Mouse (Mus musculus) intestine, embryonic 14.5 days (tissue): ENCODE results near the gene Pfkfb2. TPM values are rescaled to one million over a fixed set of nuclear protein-coding genes. Genes with fewer than 3 reads are reported as not detected.
"Not testable (repeated sequence)": the region's sequence is repeated elsewhere in the genome, so short reads cannot be mapped to it uniquely, and the experiment has no call there.

Experiments used
- ATAC-seq: fragments of 200-750 bp; cut with Nextera tagmentation; replicated peaks from 2 replicates; pipeline ENCODE4 v1.8.0; 2017; ENCODE audit warnings: low read depth, moderate number of reproducible peaks, moderate TSS enrichment, moderate library complexity; ENCODE audit not compliant: low FRiP score, low TSS enrichment
- DNase-seq: peaks from one replicate; pipeline ENCODE4 v3.0.0-alpha.2; 2018; ENCODE audit warnings: low spot score
- H3K27ac ChIP-seq: fragments of 300-500 bp; sonication (generic); 2 replicates; pipeline ENCODE4 v1.5.1; 2014; ENCODE audit warnings: low read depth, mild to moderate bottlenecking, control low read depth
- H3K27me3 ChIP-seq: fragments of 300-500 bp; sonication (generic); replicated peaks from 2 replicates; pipeline ENCODE4 v1.6.1; 2014; ENCODE audit warnings: low read length, control low read depth; ENCODE audit not compliant: control insufficient read depth, insufficient read depth
- H3K36me3 ChIP-seq: fragments of 300-500 bp; sonication (generic); 2 replicates; pipeline ENCODE4 v1.6.1; 2014; ENCODE audit warnings: low read length, control low read depth; ENCODE audit not compliant: control insufficient read depth, insufficient read depth
- H3K4me1 ChIP-seq: fragments of 300-500 bp; sonication (generic); replicated peaks from 2 replicates; pipeline ENCODE4 v1.6.1; 2014; ENCODE audit warnings: low read length, control low read depth, mixed read lengths; ENCODE audit not compliant: control insufficient read depth, insufficient read depth
- H3K4me2 ChIP-seq: fragments of 300-500 bp; sonication (generic); 2 replicates; pipeline ENCODE4 v1.6.1; 2014; ENCODE audit warnings: low read length
- H3K4me3 ChIP-seq: fragments of 300-500 bp; sonication (generic); 2 replicates; pipeline ENCODE4 v1.5.1; 2014; ENCODE audit warnings: low read depth, low read length, control low read depth, mixed read lengths
- H3K9ac ChIP-seq: fragments of 300-500 bp; sonication (generic); 2 replicates; pipeline ENCODE4 v1.6.1; 2014; ENCODE audit warnings: mild to moderate bottlenecking, low read length
- H3K9me3 ChIP-seq: fragments of 300-500 bp; sonication (generic); 2 replicates; pipeline ENCODE4 v1.6.1; 2016; ENCODE audit warnings: low read length, control low read depth; ENCODE audit not compliant: control insufficient read depth
- WGBS: fragments of 180-500 bp; shearing (Covaris S2); extraction: QIAGEN DNeasy Blood & Tissue Kit; methylation state at CpG from one replicate; pipeline ENCODE4 v1.1.7; 2014; 5-methylcytosine and 5-hydroxymethylcytosine counted together
- polyA plus RNA-seq: library from polyadenylated mRNA; unstranded; fragments of >200 nt; fragmentation: Nextera tagmentation; extraction: Ambion mirVana; gene quantifications from 2 replicates; pipeline ENCODE4 v1.2.1, GENCODE M21; 2014

The Pfkfb2 gene
- polyA plus RNA-seq, 1 experiment from 2014 or later, result 9.8 TPM

DNA sequence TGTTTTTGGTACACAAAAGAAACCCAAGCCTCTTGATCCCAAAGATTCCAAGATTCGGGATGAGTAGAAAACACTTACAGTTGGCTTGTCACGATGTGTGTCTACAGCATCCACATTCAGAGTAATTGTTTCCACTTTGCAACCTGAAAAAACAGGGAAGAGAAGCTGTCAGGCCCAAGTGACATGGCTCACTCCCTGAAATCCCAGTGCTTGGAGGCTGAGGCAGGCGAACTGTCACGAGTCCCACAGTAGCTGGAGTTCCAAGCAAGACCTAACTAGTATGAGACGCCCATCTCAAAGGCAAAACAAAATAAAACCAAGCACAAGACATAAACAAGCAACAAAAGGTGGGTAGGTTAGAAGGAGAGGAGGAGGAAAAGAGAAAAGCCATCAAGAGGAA lies 30.5 kb downstream of the Pfkfb2 start:
- H3K9me3 ChIP-seq, result no peaks in the 10 kb centered on the region
- peaks cover 63% of the 10 kb centered on the region for H3K36me3 ChIP-seq
- 89% methylated on average over 5 of the region's 5 CpGs for WGBS
- no peaks in the 10 kb centered on the region for H3K27me3 ChIP-seq
- H3K9ac ChIP-seq, result no peak overlapping the region
- no peak for ATAC-seq
- no peak overlapping the region for H3K27ac ChIP-seq
- H3K4me1 ChIP-seq, result no peaks in the 10 kb centered on the region
- no peak overlapping the region for H3K4me3 ChIP-seq
- H3K4me2 ChIP-seq, result no peak overlapping the region
- no peak for DNase-seq

- no peaks in the 10 kb centered on the region for H3K9me3 ChIP-seq
- H3K4me1 ChIP-seq, result no peaks in the 10 kb centered on the region
- ATAC-seq (no peak), DNase-seq (no peak)
- no peak overlapping the region for H3K27ac ChIP-seq
- no peak overlapping the region for H3K4me2 ChIP-seq
- 52% methylated on average over 1 of the region's 1 CpGs for WGBS
- H3K4me3 ChIP-seq, result no peak overlapping the region
- no peaks in the 10 kb centered on the region for H3K36me3 ChIP-seq
- no peaks in the 10 kb centered on the region for H3K27me3 ChIP-seq
- H3K9ac ChIP-seq, result no peak overlapping the region
Observed at GRCm38 (mm10) chr1:130683905-130684304, 45.1 kb downstream of the Pfkfb2 start.

- Histone ChIP-seq H3K4me2 (no peak overlapping the region), H3K4me1 (no peaks in the 10 kb centered on the region), H3K27ac (peak overlapping the region; percentile 18; the same call in 1 of the 2 replicates), H3K9me3 (no peaks in the 10 kb centered on the region), H3K9ac (no peak overlapping the region), H3K27me3 (no peaks in the 10 kb centered on the region), H3K4me3 (no peak overlapping the region), H3K36me3 (no peaks in the 10 kb centered on the region)
- peak; percentile 75 for ATAC-seq
- WGBS, result 57% methylated on average over 6 of the region's 6 CpGs
- DNase-seq, result peak; percentile 55
Observed at GRCm38 (mm10) chr1:130681656-130682413, 47.2 kb downstream of the Pfkfb2 start.

DNA sequence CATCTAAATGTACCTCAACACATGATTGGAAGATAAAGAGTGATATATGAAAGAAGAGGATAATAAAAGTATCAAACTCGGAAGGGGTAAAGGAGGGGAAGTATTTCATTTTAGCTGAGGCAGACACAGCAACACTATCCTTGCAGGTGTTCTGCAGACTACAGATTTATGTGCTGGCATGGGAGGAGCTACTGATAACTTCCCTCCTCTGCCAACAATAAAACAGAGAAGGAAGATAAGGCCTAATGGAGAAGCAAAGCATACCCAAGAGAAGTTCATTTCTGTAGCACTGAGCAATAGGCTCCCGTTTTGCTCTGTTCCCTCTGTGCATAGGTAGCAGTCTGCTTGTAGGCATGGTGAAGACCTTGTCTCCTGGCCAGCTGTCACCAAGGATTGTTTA lies 48.0 kb downstream of the Pfkfb2 start:
- Histone ChIP-seq H3K4me1 (no peaks in the 10 kb centered on the region), H3K27ac (no peak overlapping the region; the same call in 1 of the 2 replicates), H3K36me3 (no peaks in the 10 kb centered on the region), H3K4me2 (no peak overlapping the region), H3K27me3 (no peaks in the 10 kb centered on the region), H3K9ac (no peak overlapping the region), H3K4me3 (no peak overlapping the region), H3K9me3 (no peaks in the 10 kb centered on the region)
- no peak for DNase-seq
- ATAC-seq, result peak; percentile 75
- 40% methylated on average over 2 of the region's 2 CpGs for WGBS

DNA sequence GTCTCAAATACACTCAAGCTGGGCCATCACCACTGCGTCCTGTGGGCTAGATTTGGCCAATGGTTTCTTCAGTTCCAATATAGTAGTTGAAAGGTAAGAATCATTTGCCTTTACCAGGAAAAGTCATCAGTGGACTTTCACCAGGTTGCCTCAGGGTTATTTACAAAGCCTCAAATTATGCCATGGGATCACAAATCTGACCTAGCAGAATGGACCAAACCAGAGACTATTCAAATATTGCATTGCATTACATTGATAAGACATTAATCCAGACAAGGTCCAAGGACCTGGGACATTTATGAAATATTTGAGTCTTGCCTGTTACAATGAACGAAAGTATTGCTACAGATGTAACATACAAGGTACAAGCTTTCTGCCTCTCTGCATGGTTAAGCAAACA lies 50.5 kb downstream of the Pfkfb2 start:
- Histone ChIP-seq H3K9ac (no peak overlapping the region), H3K4me2 (no peak overlapping the region), H3K27ac (no peak overlapping the region), H3K4me3 (no peak overlapping the region), H3K36me3 (no peaks in the 10 kb centered on the region), H3K9me3 (no peaks in the 10 kb centered on the region), H3K27me3 (no peaks in the 10 kb centered on the region), H3K4me1 (no peaks in the 10 kb centered on the region)
- DNase-seq, result no peak
- WGBS, result 87% methylated on average over 2 of the region's 2 CpGs
- ATAC-seq, result no peak

DNA sequence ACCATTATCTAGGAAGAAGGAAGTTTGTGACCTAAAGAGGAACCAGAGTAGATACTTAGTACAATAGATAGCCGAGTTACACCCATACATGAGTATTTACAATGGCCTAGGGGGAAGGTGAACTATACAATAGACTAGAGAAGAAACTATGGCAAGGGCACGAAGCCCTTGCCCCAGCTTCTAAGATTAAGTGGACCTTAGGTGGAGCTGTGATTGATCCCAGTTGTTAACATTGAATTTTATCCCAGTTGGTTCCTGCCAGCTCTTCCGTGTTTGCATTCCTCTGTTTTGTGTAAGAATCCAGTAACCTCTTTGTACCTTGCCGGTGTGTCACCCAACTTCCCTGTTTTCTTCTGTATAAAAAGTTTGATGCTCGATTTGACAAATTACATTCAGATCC lies 65.5 kb downstream of the Pfkfb2 start:
- H3K9ac ChIP-seq, H3K4me2 ChIP-seq, H3K27me3 ChIP-seq, H3K36me3 ChIP-seq, H3K4me3 ChIP-seq, ATAC-seq, H3K4me1 ChIP-seq, H3K27ac ChIP-seq, H3K9me3 ChIP-seq, DNase-seq: not testable (repeated sequence)
- WGBS, result 94% methylated on average over 5 of the region's 5 CpGs

- no peaks in the 10 kb centered on the region for H3K4me1 ChIP-seq
- no peak within 1 kb of the TSS for H3K4me3 ChIP-seq
- no peaks in the 10 kb centered on the region for H3K9me3 ChIP-seq
- H3K27ac ChIP-seq, result no peak within 1 kb of the TSS
- ATAC-seq, result no peak
- DNase-seq, result no peak
- no peak within 1 kb of the TSS for H3K9ac ChIP-seq
- no peak within 1 kb of the TSS for H3K4me2 ChIP-seq
- WGBS, result 53% methylated on average over 3 of the region's 3 CpGs
- H3K27me3 ChIP-seq, result no peaks in the 10 kb centered on the region
- no peaks in the 10 kb centered on the region for H3K36me3 ChIP-seq
Observed at GRCm38 (mm10) chr1:130661454-130661853, 67.6 kb downstream of the Pfkfb2 start, which contains the start of gene C4bp. Gene C4bp (minus strand): TSS chr1:130661632.

DNA sequence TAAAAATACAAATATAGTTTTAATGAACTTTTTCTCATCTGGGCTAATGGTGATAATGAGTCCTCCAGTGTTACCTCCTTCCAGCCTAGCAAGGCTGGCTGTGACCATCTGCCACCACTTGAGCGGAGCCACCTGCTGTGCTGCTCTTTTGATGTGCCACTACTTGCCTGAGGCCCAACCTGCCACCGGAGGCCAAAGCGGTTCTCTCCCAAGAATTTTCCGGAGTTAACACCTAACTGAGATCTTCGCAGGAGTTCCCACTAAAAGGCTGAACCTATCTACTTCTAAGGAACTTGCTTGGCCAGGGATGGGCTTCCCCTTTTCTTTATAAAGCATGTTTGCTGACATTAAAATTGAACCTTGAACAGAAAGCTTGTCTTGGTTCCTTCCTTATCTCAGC lies 69.4 kb downstream of the Pfkfb2 start:
- not testable (repeated sequence) for H3K4me2 ChIP-seq, H3K4me1 ChIP-seq, H3K4me3 ChIP-seq, H3K27ac ChIP-seq, DNase-seq, ATAC-seq, H3K27me3 ChIP-seq, H3K9ac ChIP-seq, H3K9me3 ChIP-seq, H3K36me3 ChIP-seq
- 29% methylated on average over 5 of the region's 5 CpGs for WGBS

GRCm38 (mm10) chr1:130644103-130644502 lies 85.0 kb downstream of the Pfkfb2 start:
- no peaks in the 10 kb centered on the region for H3K9me3 ChIP-seq
- no peak overlapping the region for H3K4me3 ChIP-seq
- H3K36me3 ChIP-seq, result no peaks in the 10 kb centered on the region
- H3K4me1 ChIP-seq, result no peaks in the 10 kb centered on the region
- 57% methylated on average over 4 of the region's 4 CpGs for WGBS
- no peak for ATAC-seq
- H3K9ac ChIP-seq, result no peak overlapping the region
- H3K27ac ChIP-seq, result no peak overlapping the region
- DNase-seq, result no peak
- no peak overlapping the region for H3K4me2 ChIP-seq
- H3K27me3 ChIP-seq, result no peaks in the 10 kb centered on the region
